Mouse (Mus musculus): Measurements from ENCODE around the gene Mrpl49. TPM values are rescaled to one million over a fixed set of nuclear protein-coding genes. Genes with fewer than 3 reads are reported as not detected.

Gene Mrpl49
- 75.6 and 80.7 TPM in 2 replicates for polyA plus RNA-seq (2015; fragmentation: Nextera tagmentation; extraction: Ambion mirVana)

- peak within 1 kb of the TSS; percentile 87 for H3K4me3 ChIP-seq
These were observed at the start of gene Mrpl49, which contains the start of gene Fau for GRCm38 (mm10) chr19:6057313-6058096. Gene Mrpl49 (minus strand): TSS chr19:6057785. Gene Fau (plus strand): TSS chr19:6057844.

GRCm38 (mm10) chr19:6105586-6105985 is 48.0 kb upstream of the Mrpl49 start, which contains the start of gene Naaladl1:
Gene Naaladl1 (plus strand): TSS chr19:6105782.
- Histone ChIP-seq H3K36me3 (ENCODE audit: poor library complexity, severe bottlenecking) (peaks cover 5% of the 10 kb centered on the region; the same call in 1 of the 2 replicates), H3K4me1 (no peaks in the 10 kb centered on the region), H3K9me3 (replicated peaks) (no peaks in the 10 kb centered on the region), H3K9ac (peak within 1 kb of the TSS; percentile 13; the same call in 1 of the 2 replicates), H3K27me3 (no peaks in the 10 kb centered on the region), H3K4me3 (no peak within 1 kb of the TSS), H3K27ac (no peak within 1 kb of the TSS), H3K4me2 (no peak within 1 kb of the TSS)
- ATAC-seq: no peak
- WGBS: 92% methylated on average over 7 of the region's 7 CpGs

More at GRCm38 (mm10) chr19:6057313-6058096, at the start of gene Mrpl49, which contains the start of gene Fau:
- peaks cover 52% of the 10 kb centered on the region for H3K36me3 ChIP-seq (ENCODE audit: poor library complexity, severe bottlenecking)
- H3K4me2 ChIP-seq: peak within 1 kb of the TSS; percentile 86
- H3K4me1 ChIP-seq: peaks cover 37% of the 10 kb centered on the region
- ATAC-seq: peak; percentile 88
- H3K27me3 ChIP-seq: no peaks in the 10 kb centered on the region
- peak within 1 kb of the TSS; percentile 95 for H3K9ac ChIP-seq
- no peaks in the 10 kb centered on the region for H3K9me3 ChIP-seq (replicated peaks)
- H3K27ac ChIP-seq: peak within 1 kb of the TSS; percentile 70
- under 1% methylated on average over 61 of the region's 63 CpGs for WGBS

- Histone ChIP-seq H3K27ac (no peak overlapping the region), H3K4me2 (no peak overlapping the region), H3K4me1 (no peaks in the 10 kb centered on the region), H3K36me3 (ENCODE audit: poor library complexity, severe bottlenecking) (peaks cover 5% of the 10 kb centered on the region; the same call in 1 of the 2 replicates), H3K9ac (peak overlapping the region; percentile 13; the same call in 1 of the 2 replicates), H3K27me3 (no peaks in the 10 kb centered on the region), H3K4me3 (no peak overlapping the region), H3K9me3 (replicated peaks) (no peaks in the 10 kb centered on the region)
- ATAC-seq: no peak
- WGBS: 86% methylated on average over 4 of the region's 4 CpGs
These were observed 46.9 kb upstream of the Mrpl49 start for GRCm38 (mm10) chr19:6104476-6104875.

GRCm38 (mm10) chr19:6102169-6102853 is 44.7 kb upstream of the Mrpl49 start:
- no peak for ATAC-seq

GRCm38 (mm10) chr19:6101186-6101585 is 43.6 kb upstream of the Mrpl49 start:
- H3K36me3 ChIP-seq (ENCODE audit: poor library complexity, severe bottlenecking): peaks cover 7% of the 10 kb centered on the region
- 85% methylated on average over 6 of the region's 6 CpGs for whole genome bisulfite sequencing
- ATAC-seq: no peak

More at GRCm38 (mm10) chr19:6102169-6102853, 44.7 kb upstream of the Mrpl49 start:
- Histone ChIP-seq H3K4me1 (no peaks in the 10 kb centered on the region), H3K9ac (peak overlapping the region; percentile 21; the same call in 1 of the 2 replicates), H3K36me3 (ENCODE audit: poor library complexity, severe bottlenecking) (peaks cover 12% of the 10 kb centered on the region), H3K4me2 (no peak overlapping the region), H3K9me3 (replicated peaks) (no peaks in the 10 kb centered on the region), H3K4me3 (no peak overlapping the region), H3K27ac (no peak overlapping the region), H3K27me3 (no peaks in the 10 kb centered on the region)
- WGBS: 85% methylated on average over 6 of the region's 6 CpGs

GRCm38 (mm10) chr19:6097847-6098246 is 40.3 kb upstream of the Mrpl49 start:
- H3K4me2 ChIP-seq: no peak overlapping the region
- peaks cover 32% of the 10 kb centered on the region for H3K36me3 ChIP-seq (ENCODE audit: poor library complexity, severe bottlenecking)
- H3K9me3 ChIP-seq (replicated peaks): no peaks in the 10 kb centered on the region
- H3K4me1 ChIP-seq: no peaks in the 10 kb centered on the region
- no peak for ATAC-seq
- no peak overlapping the region for H3K27ac ChIP-seq
- no peak overlapping the region for H3K9ac ChIP-seq
- no peak overlapping the region for H3K4me3 ChIP-seq
- no peaks in the 10 kb centered on the region for H3K27me3 ChIP-seq
- 94% methylated on average over 3 of the region's 3 CpGs for WGBS

More at GRCm38 (mm10) chr19:6101186-6101585, 43.6 kb upstream of the Mrpl49 start:
- H3K27me3 ChIP-seq: no peaks in the 10 kb centered on the region
- H3K9ac ChIP-seq: no peak overlapping the region
- H3K4me1 ChIP-seq: no peaks in the 10 kb centered on the region
- no peak overlapping the region for H3K27ac ChIP-seq
- H3K9me3 ChIP-seq (replicated peaks): no peaks in the 10 kb centered on the region
- no peak overlapping the region for H3K4me3 ChIP-seq
- H3K4me2 ChIP-seq: no peak overlapping the region

GRCm38 (mm10) chr19:6094119-6094518 is 36.5 kb upstream of the Mrpl49 start, which contains the start of gene AC131692.1:
Gene AC131692.1 (plus strand): TSS chr19:6094419.
- Histone ChIP-seq H3K4me3 (no peak within 1 kb of the TSS), H3K36me3 (ENCODE audit: poor library complexity, severe bottlenecking) (peaks cover 64% of the 10 kb centered on the region), H3K27me3 (no peaks in the 10 kb centered on the region), H3K4me1 (no peaks in the 10 kb centered on the region), H3K9ac (no peak within 1 kb of the TSS), H3K27ac (no peak within 1 kb of the TSS), H3K9me3 (replicated peaks) (no peaks in the 10 kb centered on the region), H3K4me2 (no peak within 1 kb of the TSS)
- ATAC-seq: no peak
- WGBS: 93% methylated on average over 7 of the region's 7 CpGs

- Histone ChIP-seq H3K27me3 (no peaks in the 10 kb centered on the region), H3K9me3 (replicated peaks) (no peaks in the 10 kb centered on the region), H3K9ac (no peak overlapping the region), H3K36me3 (ENCODE audit: poor library complexity, severe bottlenecking) (peaks cover 54% of the 10 kb centered on the region), H3K27ac (no peak overlapping the region), H3K4me1 (peaks cover 21% of the 10 kb centered on the region), H3K4me3 (no peak overlapping the region), H3K4me2 (no peak overlapping the region)
- 95% methylated on average over 13 of the region's 13 CpGs for WGBS
- ATAC-seq: no peak
These were observed 31.3 kb upstream of the Mrpl49 start for GRCm38 (mm10) chr19:6088841-6089240.

GRCm38 (mm10) chr19:6085417-6085879 is 27.9 kb upstream of the Mrpl49 start:
- under 1% methylated on average over 17 of the region's 17 CpGs for WGBS
- H3K36me3 ChIP-seq (ENCODE audit: poor library complexity, severe bottlenecking): peaks cover 49% of the 10 kb centered on the region

GRCm38 (mm10) chr19:6084478-6085248 is 27.1 kb upstream of the Mrpl49 start, which contains the start of the genes Zfpl1 and Cdca5:
Gene Zfpl1 (minus strand): TSS chr19:6084956.
Gene Cdca5 (plus strand): TSS chr19:6084983.
- Histone ChIP-seq H3K27me3 (no peaks in the 10 kb centered on the region), H3K9ac (peak within 1 kb of the TSS; percentile 74), H3K4me2 (peak within 1 kb of the TSS; percentile 90), H3K36me3 (ENCODE audit: poor library complexity, severe bottlenecking) (peaks cover 49% of the 10 kb centered on the region), H3K9me3 (replicated peaks) (no peaks in the 10 kb centered on the region), H3K4me3 (peak within 1 kb of the TSS; percentile 66), H3K27ac (peak within 1 kb of the TSS; percentile 57; the same call in 1 of the 2 replicates), H3K4me1 (peaks cover 28% of the 10 kb centered on the region)
- ATAC-seq: peak; percentile 94
- WGBS: under 1% methylated on average over 58 of the region's 58 CpGs

More at GRCm38 (mm10) chr19:6085417-6085879, 27.9 kb upstream of the Mrpl49 start:
- peak overlapping the region; percentile 66 for H3K4me3 ChIP-seq
- H3K4me1 ChIP-seq: peaks cover 28% of the 10 kb centered on the region
- peak overlapping the region; percentile 63 for H3K9ac ChIP-seq
- ATAC-seq: peak; percentile 74
- no peaks in the 10 kb centered on the region for H3K27me3 ChIP-seq
- peak overlapping the region; percentile 57; the same call in 1 of the 2 replicates for H3K27ac ChIP-seq
- H3K9me3 ChIP-seq (replicated peaks): no peaks in the 10 kb centered on the region
- peak overlapping the region; percentile 90 for H3K4me2 ChIP-seq

GRCm38 (mm10) chr19:6082156-6082555 is 24.6 kb upstream of the Mrpl49 start, which contains the start of gene Gm28374:
Gene Gm28374 (minus strand): TSS chr19:6082256.
- Histone ChIP-seq H3K9ac (no peak within 1 kb of the TSS), H3K4me1 (peaks cover 33% of the 10 kb centered on the region), H3K27me3 (no peaks in the 10 kb centered on the region), H3K27ac (no peak within 1 kb of the TSS), H3K36me3 (ENCODE audit: poor library complexity, severe bottlenecking) (peaks cover 31% of the 10 kb centered on the region), H3K4me3 (no peak within 1 kb of the TSS), H3K4me2 (no peak within 1 kb of the TSS), H3K9me3 (replicated peaks) (no peaks in the 10 kb centered on the region)
- 94% methylated on average over 9 of the region's 9 CpGs for WGBS
- no peak for ATAC-seq
